Mouse (Mus musculus) CH12.LX (cell line): ENCODE data around the gene Chst15.

Experiments used
- CTCF ChIP-seq, 2 experiments: IDR thresholded peaks in 1 of 2; conservative IDR thresholded peaks in 1 of 2; 2 replicates each; pipeline ENCODE4 v1.5.1; 2011 to 2012; ENCODE audit warnings: low read depth in 2 of 2, low read length in 2 of 2, improper control_type of control experiment in 1 of 2, inconsistent platforms in 1 of 2, mild to moderate bottlenecking in 1 of 2, moderate library complexity in 1 of 2
- E2F4 ChIP-seq: IDR thresholded peaks from 2 replicates; pipeline ENCODE4 v1.6.1; 2011; ENCODE audit warnings: low read depth, low read length, improper control_type of control experiment; ENCODE audit not compliant: insufficient replicate concordance
- EP300 ChIP-seq: IDR thresholded peaks from 2 replicates; pipeline ENCODE4 v1.6.1; 2011; ENCODE audit warnings: low read length, improper control_type of control experiment
- JUND ChIP-seq: conservative IDR thresholded peaks from 2 replicates; pipeline ENCODE4 v1.6.1; 2011; ENCODE audit warnings: low read depth, low read length, improper control_type of control experiment
- MYC ChIP-seq: IDR thresholded peaks from 2 replicates; pipeline ENCODE4 v1.6.1; 2011; ENCODE audit warnings: low read depth, mild to moderate bottlenecking, improper control_type of control experiment, low read length
- POLR2A ChIP-seq: IDR thresholded peaks from 2 replicates; pipeline ENCODE4 v1.6.1; 2011; ENCODE audit warnings: low read depth, mild to moderate bottlenecking, improper control_type of control experiment, low read length
- TCF12 ChIP-seq: IDR thresholded peaks from 2 replicates; pipeline ENCODE4 v1.6.1; 2014; ENCODE audit warnings: low read depth, mild to moderate bottlenecking, inconsistent platforms, low read length, improper control_type of control experiment

- no peak for TF ChIP-seq CTCF (conservative IDR thresholded peaks at IDR 0.05 in 1 of 2, IDR thresholded peaks at IDR 0.05 in 1 of 2; ENCODE audit: low read depth in 2 of 2, low read length in 2 of 2)
- no peak for TF ChIP-seq E2F4
- no peak for TF ChIP-seq EP300
- TF ChIP-seq TCF12: no peak
- TF ChIP-seq POLR2A: no peak
- no peak for TF ChIP-seq JUND
- no peak for TF ChIP-seq MYC
These were observed 22.2 kb upstream of the Chst15 start for GRCm38 (mm10) chr7:132339041-132339839.
